Mouse (Mus musculus) MEL (cell line): ENCODE measurements at regions not wholly inside any gene's neighbourhood (a gene's known extent, or its start where the extent isn't known, plus 50 kb on each side); places are given as distances from the start of the nearest gene placed in this dataset.

Experiments
- DNase-seq: peaks from one replicate; pipeline ENCODE4 v3.0.0; 2011; ENCODE audit warnings: low read depth, low spot score
- H3K27ac ChIP-seq: 2 replicates; pipeline ENCODE4 v1.5.1; 2012; ENCODE audit warnings: low read depth, mild to moderate bottlenecking, control low read depth, low read length, moderate library complexity; ENCODE audit not compliant: control insufficient read depth
- H3K27me3 ChIP-seq, 2 experiments: fragments of 150-350 bp in 1 of 2; sonication (generic) in 1 of 2; 2 replicates each; pipeline ENCODE4 v1.6.1; 2012; ENCODE audit warnings: low read length in 2 of 2, mild to moderate bottlenecking in 2 of 2, improper control_type of control experiment in 1 of 2, moderate library complexity in 1 of 2; ENCODE audit not compliant: insufficient read depth in 2 of 2, control insufficient read depth in 1 of 2
- H3K36me3 ChIP-seq, 2 experiments: 2 replicates each; pipeline ENCODE4 v1.6.1; 2012 to 2014; ENCODE audit warnings: low read length in 2 of 2, improper control_type of control experiment in 1 of 2, inconsistent platforms in 1 of 2, mild to moderate bottlenecking in 1 of 2; ENCODE audit not compliant: insufficient read depth in 2 of 2, control insufficient read depth in 1 of 2
- H3K4me1 ChIP-seq, 2 experiments: fragments of 150-350 bp in 1 of 2; sonication (generic) in 1 of 2; 2 replicates each; pipeline ENCODE4 v1.6.1; 2012; ENCODE audit warnings: low read length in 2 of 2, improper control_type of control experiment in 1 of 2, mild to moderate bottlenecking in 1 of 2; ENCODE audit not compliant: insufficient read depth in 2 of 2, control insufficient read depth in 1 of 2
- H3K4me3 ChIP-seq, 2 experiments: fragments of 150-350 bp in 1 of 2; sonication (generic) in 1 of 2; 2 replicates each; pipeline ENCODE4 v1.5.1; 2012; ENCODE audit warnings: low read depth in 2 of 2, low read length in 2 of 2, mild to moderate bottlenecking in 2 of 2, moderate library complexity in 2 of 2, control low read depth in 1 of 2, improper control_type of control experiment in 1 of 2; ENCODE audit not compliant: control insufficient read depth in 1 of 2, insufficient read depth in 1 of 2
- H3K79me2 ChIP-seq: 2 replicates; pipeline ENCODE4 v1.6.1; 2012; ENCODE audit warnings: mild to moderate bottlenecking, low read length, moderate library complexity; ENCODE audit not compliant: control insufficient read depth, poor library complexity, insufficient read depth
- H3K9ac ChIP-seq: 2 replicates; pipeline ENCODE4 v1.6.1; 2012; ENCODE audit warnings: low read depth, mild to moderate bottlenecking, control low read depth, low read length, moderate library complexity; ENCODE audit not compliant: control insufficient read depth, poor library complexity, severe bottlenecking
- H3K9me3 ChIP-seq: fragments of 150-350 bp; sonication (generic); replicated peaks from 2 replicates; pipeline ENCODE4 v1.6.1; 2012; ENCODE audit warnings: mild to moderate bottlenecking, low read length, improper control_type of control experiment, moderate library complexity; ENCODE audit not compliant: insufficient read depth
- CHD1 ChIP-seq: IDR thresholded peaks from 2 replicates; pipeline ENCODE4 v1.6.1; 2012; ENCODE audit warnings: low read depth, mild to moderate bottlenecking, inconsistent platforms, low read length, improper control_type of control experiment
- CHD2 ChIP-seq: IDR thresholded peaks from 2 replicates; pipeline ENCODE4 v1.6.1; 2011; ENCODE audit warnings: low read length, improper control_type of control experiment
- CTCF ChIP-seq, 3 experiments: IDR thresholded peaks in 2 of 3; conservative IDR thresholded peaks in 1 of 3; 2 replicates each; pipeline ENCODE4 v1.5.1; 2011 to 2012; ENCODE audit warnings: low read length in 3 of 3, low read depth in 2 of 3, mild to moderate bottlenecking in 2 of 3, improper control_type of control experiment in 1 of 3, inconsistent platforms in 1 of 3, mixed read lengths in 1 of 3, moderate library complexity in 1 of 3; ENCODE audit not compliant: control insufficient read depth in 1 of 3, insufficient read depth in 1 of 3, poor library complexity in 1 of 3, severe bottlenecking in 1 of 3
- E2F4 ChIP-seq: IDR thresholded peaks from 2 replicates; pipeline ENCODE4 v1.6.1; 2011; ENCODE audit warnings: low read depth, low read length, improper control_type of control experiment, borderline replicate concordance
- ELF1 ChIP-seq: IDR thresholded peaks from 2 replicates; pipeline ENCODE4 v1.6.1; 2014; ENCODE audit warnings: low read depth, mild to moderate bottlenecking, inconsistent platforms, low read length, improper control_type of control experiment, moderate library complexity
- GABPA ChIP-seq: IDR thresholded peaks from 2 replicates; pipeline ENCODE4 v1.6.1; 2012; ENCODE audit warnings: low read depth, mild to moderate bottlenecking, inconsistent platforms, low read length, improper control_type of control experiment, moderate library complexity
- GATA1 ChIP-seq: IDR thresholded peaks from 2 replicates; pipeline ENCODE4 v1.6.1; 2011; ENCODE audit warnings: low read depth, low read length, improper control_type of control experiment
- JUND ChIP-seq: IDR thresholded peaks from 2 replicates; pipeline ENCODE4 v1.6.1; 2011; ENCODE audit warnings: low read depth, mild to moderate bottlenecking, improper control_type of control experiment, low read length
- KAT2A ChIP-seq: conservative IDR thresholded peaks from 2 replicates; pipeline ENCODE4 v1.6.1; 2012; ENCODE audit warnings: low read depth, low read length, improper control_type of control experiment, inconsistent platforms
- MAFK ChIP-seq: IDR thresholded peaks from 2 replicates; pipeline ENCODE4 v1.6.1; 2011; ENCODE audit warnings: low read depth, mild to moderate bottlenecking, low read length, improper control_type of control experiment, borderline replicate concordance
- MAZ ChIP-seq: IDR thresholded peaks from 2 replicates; pipeline ENCODE4 v1.6.1; 2012; ENCODE audit warnings: low read depth, mild to moderate bottlenecking, inconsistent platforms, low read length, improper control_type of control experiment
- MXI1 ChIP-seq: IDR thresholded peaks from 2 replicates; pipeline ENCODE4 v1.6.1; 2011; ENCODE audit warnings: mild to moderate bottlenecking, low read depth, low read length, improper control_type of control experiment
- MYC ChIP-seq: IDR thresholded peaks from 2 replicates; pipeline ENCODE4 v1.6.1; 2011; ENCODE audit warnings: low read depth, mild to moderate bottlenecking, low read length, improper control_type of control experiment, moderate library complexity
- NRF1 ChIP-seq: IDR thresholded peaks from 2 replicates; pipeline ENCODE4 v1.6.1; 2014; ENCODE audit warnings: low read depth, mild to moderate bottlenecking, inconsistent platforms, low read length, improper control_type of control experiment, moderate library complexity; ENCODE audit not compliant: poor library complexity, insufficient read depth, severe bottlenecking
- POLR2A ChIP-seq, 2 experiments: IDR thresholded peaks; 2 replicates each; pipeline ENCODE4 v1.6.1; 2011 to 2012; ENCODE audit warnings: low read length in 2 of 2, mild to moderate bottlenecking in 2 of 2, control low read depth in 1 of 2, improper control_type of control experiment in 1 of 2, low read depth in 1 of 2, moderate library complexity in 1 of 2; ENCODE audit not compliant: control insufficient read depth in 1 of 2, insufficient read depth in 1 of 2, poor library complexity in 1 of 2
- POLR2AphosphoS5 ChIP-seq: IDR thresholded peaks from 2 replicates; pipeline ENCODE4 v1.6.1; 2012; ENCODE audit warnings: low read depth, borderline replicate concordance, mild to moderate bottlenecking, inconsistent platforms, low read length, moderate library complexity, mixed read lengths
- RAD21 ChIP-seq: IDR thresholded peaks from 2 replicates; pipeline ENCODE4 v1.6.1; 2011; ENCODE audit warnings: mild to moderate bottlenecking, low read depth, low read length, improper control_type of control experiment
- RCOR1 ChIP-seq: IDR thresholded peaks from 2 replicates; pipeline ENCODE4 v1.6.1; 2012; ENCODE audit warnings: low read depth, mild to moderate bottlenecking, inconsistent platforms, low read length, improper control_type of control experiment
- SIN3A ChIP-seq: IDR thresholded peaks from 2 replicates; pipeline ENCODE4 v1.6.1; 2012; ENCODE audit warnings: low read length, improper control_type of control experiment, inconsistent platforms
- SMC3 ChIP-seq: IDR thresholded peaks from 2 replicates; pipeline ENCODE4 v1.6.1; 2011; ENCODE audit warnings: low read depth, low read length, improper control_type of control experiment
- TCF12 ChIP-seq: IDR thresholded peaks from 2 replicates; pipeline ENCODE4 v1.6.1; 2014; ENCODE audit warnings: low read depth, mild to moderate bottlenecking, inconsistent platforms, low read length, improper control_type of control experiment, moderate library complexity
- UBTF ChIP-seq: IDR thresholded peaks from 2 replicates; pipeline ENCODE4 v1.6.1; 2012; ENCODE audit warnings: low read depth, mild to moderate bottlenecking, inconsistent platforms, low read length, improper control_type of control experiment, moderate library complexity, borderline replicate concordance; ENCODE audit not compliant: insufficient read depth
- USF1 ChIP-seq: IDR thresholded peaks from 2 replicates; pipeline ENCODE4 v1.6.1; 2014; ENCODE audit warnings: low read depth, mild to moderate bottlenecking, inconsistent platforms, low read length, improper control_type of control experiment, moderate library complexity
- USF2 ChIP-seq, 2 experiments: IDR thresholded peaks; 2 replicates each; pipeline ENCODE4 v1.6.1; 2011 to 2012; ENCODE audit warnings: improper control_type of control experiment in 2 of 2, low read length in 2 of 2, borderline replicate concordance in 1 of 2, inconsistent platforms in 1 of 2, low read depth in 1 of 2, mild to moderate bottlenecking in 1 of 2; ENCODE audit not compliant: insufficient read depth in 1 of 2
- ZC3H11A ChIP-seq: IDR thresholded peaks from 2 replicates; pipeline ENCODE4 v1.6.1; 2012; ENCODE audit warnings: low read depth, mild to moderate bottlenecking, inconsistent platforms, low read length, improper control_type of control experiment
- ZKSCAN1 ChIP-seq: IDR thresholded peaks from 2 replicates; pipeline ENCODE4 v1.6.1; 2012; ENCODE audit warnings: low read depth, mild to moderate bottlenecking, inconsistent platforms, low read length, improper control_type of control experiment, moderate library complexity
- ZMIZ1 ChIP-seq: IDR thresholded peaks from 2 replicates; pipeline ENCODE4 v1.6.1; 2012; ENCODE audit warnings: low read depth, mild to moderate bottlenecking, inconsistent platforms, low read length, improper control_type of control experiment, moderate library complexity
- ZNF384 ChIP-seq: IDR thresholded peaks from 2 replicates; pipeline ENCODE4 v1.6.1; 2012; ENCODE audit warnings: low read depth, mild to moderate bottlenecking, inconsistent platforms, low read length, improper control_type of control experiment

DNA sequence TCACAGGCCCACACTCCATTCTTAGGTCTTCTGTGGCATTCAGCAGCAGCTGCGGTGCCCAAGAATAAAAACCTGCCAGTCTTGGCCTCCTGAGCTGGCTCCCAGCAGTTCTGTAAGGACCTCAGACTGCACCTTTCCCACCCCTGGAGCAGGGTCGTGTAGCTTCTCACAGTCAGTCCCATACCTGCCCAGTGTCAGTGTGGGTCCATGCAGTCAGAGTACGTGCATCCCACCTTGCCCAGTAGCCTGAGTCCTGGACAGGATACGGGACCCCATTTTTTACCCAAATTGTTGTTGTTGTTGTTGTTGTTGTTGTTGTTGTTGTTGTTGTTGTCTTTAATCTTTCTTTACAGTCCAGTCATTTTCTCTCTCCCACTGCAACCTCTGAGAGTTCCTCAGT lies 6811.3 kb downstream of the 9330182O14Rik start:
- Histone ChIP-seq H3K4me3 (no peak overlapping the region), H3K9ac (no peak overlapping the region), H3K79me2 (no peaks in the 10 kb centered on the region), H3K36me3 (no peaks in the 10 kb centered on the region), H3K9me3 (no peaks in the 10 kb centered on the region), H3K27me3 (no peaks in the 10 kb centered on the region), H3K4me1 (no peaks in the 10 kb centered on the region), H3K27ac (no peak overlapping the region)
- TF ChIP-seq CHD1 (no peak), GABPA (no peak), CTCF (IDR thresholded peaks at IDR 0.05 in 2 of 3, conservative IDR thresholded peaks at IDR 0.05 in 1 of 3; ENCODE audit: control insufficient read depth in 1 of 3, insufficient read depth in 1 of 3, low read depth in 2 of 3, low read length in 3 of 3, poor library complexity in 1 of 3, severe bottlenecking in 1 of 3) (no peak), MAZ (no peak), MXI1 (no peak), POLR2AphosphoS5 (no peak), USF2 (IDR thresholded peaks at IDR 0.05; ENCODE audit: borderline replicate concordance in 1 of 2, insufficient read depth in 1 of 2, low read depth in 1 of 2, low read length in 2 of 2) (no peak), GATA1 (no peak), ELF1 (no peak), UBTF (no peak), CHD2 (no peak), SIN3A (no peak), ZNF384 (no peak), KAT2A (no peak), SMC3 (no peak)
- DNase-seq = no peak

DNA sequence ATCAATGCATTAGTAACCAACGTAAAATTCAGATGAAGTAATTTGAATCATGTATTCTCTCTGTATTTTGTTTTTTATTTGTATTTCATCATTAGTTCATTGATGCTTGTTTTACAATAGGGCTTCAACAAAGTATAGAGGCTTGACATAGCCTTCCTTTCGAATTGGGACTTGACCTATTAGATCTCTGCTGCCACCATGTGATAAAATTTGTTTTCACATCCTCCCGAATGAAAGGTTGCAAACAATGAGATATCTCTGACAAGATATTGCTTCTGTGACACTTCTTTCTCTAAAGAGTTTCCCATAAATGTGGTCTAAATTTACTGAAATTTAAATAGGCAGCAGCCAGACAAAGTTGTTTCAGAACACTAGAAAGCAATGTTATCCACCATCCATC lies 6856.0 kb downstream of the 9330182O14Rik start:
- Histone ChIP-seq H3K27me3 (no peaks in the 10 kb centered on the region), H3K9ac (no peak overlapping the region), H3K36me3 (no peaks in the 10 kb centered on the region), H3K79me2 (no peaks in the 10 kb centered on the region), H3K9me3 (no peaks in the 10 kb centered on the region)
- TF ChIP-seq RCOR1 (no peak), USF1 (no peak), KAT2A (no peak), TCF12 (no peak), MAFK (no peak), CTCF (IDR thresholded peaks at IDR 0.05 in 2 of 3, conservative IDR thresholded peaks at IDR 0.05 in 1 of 3; ENCODE audit: control insufficient read depth in 1 of 3, insufficient read depth in 1 of 3, low read depth in 2 of 3, low read length in 3 of 3, poor library complexity in 1 of 3, severe bottlenecking in 1 of 3) (peak in 1 of 3 experiments; percentile 47; a peak in 2 of 6 replicates), ELF1 (no peak), ZKSCAN1 (no peak), JUND (no peak), MYC (no peak), RAD21 (peak; percentile 61), E2F4 (no peak), MAZ (no peak), ZMIZ1 (no peak), ZC3H11A (peak; percentile 71), POLR2A (IDR thresholded peaks at IDR 0.05; ENCODE audit: control insufficient read depth in 1 of 2, insufficient read depth in 1 of 2, low read depth in 1 of 2, low read length in 2 of 2, poor library complexity in 1 of 2) (no peak), NRF1 (no peak), SMC3 (peak; percentile 66), GATA1 (no peak)
- TF ChIP-seq, all 39 proteins: peak for 4
- peak; percentile 23 for DNase-seq
- H3K4me3 ChIP-seq = no peak overlapping the region
- no peak overlapping the region for H3K27ac ChIP-seq
- H3K4me1 ChIP-seq = no peaks in the 10 kb centered on the region
